Mouse (Mus musculus) granulocyte monocyte progenitor cell, adult 5-6 weeks (primary cell): ENCODE measurements at regions not wholly inside any gene's neighbourhood (a gene's known extent, or its start where the extent isn't known, plus 50 kb on each side); places are given as distances from the start of the nearest gene placed in this dataset.

ENCODE experiments used
- ATAC-seq: replicated peaks from 2 replicates; pipeline ENCODE4 v1.8.0; 2016; ENCODE audit warnings: mild to moderate bottlenecking, moderate TSS enrichment, inconsistent platforms; ENCODE audit not compliant: poor library complexity, severe bottlenecking

DNA sequence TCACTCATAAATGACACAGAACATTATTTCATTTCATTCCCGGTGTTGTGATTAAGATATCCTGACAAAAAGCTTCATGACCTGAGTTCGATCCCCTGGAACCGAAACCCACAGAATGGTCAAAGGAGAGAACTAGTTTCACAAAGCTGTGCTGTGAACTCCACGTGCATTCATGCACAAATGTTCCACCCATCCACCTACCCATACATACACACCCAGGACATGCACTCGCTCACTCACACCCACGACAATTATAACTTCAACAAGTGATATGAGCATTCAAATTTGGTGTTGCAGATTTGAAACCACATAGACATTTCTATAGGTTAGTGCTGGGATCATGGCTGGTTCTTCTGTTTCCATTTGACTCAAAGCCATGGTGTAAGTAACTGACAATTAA, 243.4 kb downstream of the Gm11361 start:
- no peak for ATAC-seq

DNA sequence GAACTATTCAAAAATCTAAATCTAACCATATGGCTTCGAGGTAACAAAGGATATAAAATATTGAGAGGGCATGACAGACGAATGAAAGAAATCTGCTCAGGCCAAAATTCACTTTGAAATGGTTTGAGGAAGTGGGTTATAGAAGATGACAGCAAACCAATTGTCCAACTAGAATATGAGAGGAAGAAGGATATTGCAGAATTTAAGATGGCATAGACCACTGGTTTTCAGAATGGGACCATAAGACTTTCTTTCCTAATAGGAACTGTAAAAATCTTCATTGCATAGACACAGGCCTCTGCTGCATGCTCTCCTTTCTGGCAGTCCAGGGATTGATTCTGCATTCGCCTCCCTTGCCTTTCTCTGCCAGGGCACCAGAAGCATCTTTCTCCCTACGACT, 240.2 kb downstream of the Gm11361 start:
- ATAC-seq: peak; percentile 73

DNA sequence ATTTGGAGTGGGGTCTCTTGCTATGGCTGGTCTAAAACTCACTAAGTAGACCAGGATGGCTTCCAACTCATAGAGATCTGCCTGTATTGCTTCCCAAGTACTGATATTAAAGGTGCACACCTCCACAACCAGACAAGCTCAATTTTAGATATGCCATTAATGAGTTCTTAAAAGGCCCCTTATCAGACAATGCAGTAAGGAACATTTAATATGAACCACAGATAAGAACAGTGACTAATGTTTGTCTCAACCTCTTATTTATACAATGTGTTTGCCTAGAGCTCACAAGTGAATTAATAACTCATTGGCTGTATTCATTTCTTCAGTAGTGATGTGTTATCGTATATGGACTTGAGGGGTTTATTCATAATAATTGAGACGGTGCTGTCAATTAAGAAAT, 234.7 kb downstream of the Gm11361 start:
- ATAC-seq: no peak

DNA sequence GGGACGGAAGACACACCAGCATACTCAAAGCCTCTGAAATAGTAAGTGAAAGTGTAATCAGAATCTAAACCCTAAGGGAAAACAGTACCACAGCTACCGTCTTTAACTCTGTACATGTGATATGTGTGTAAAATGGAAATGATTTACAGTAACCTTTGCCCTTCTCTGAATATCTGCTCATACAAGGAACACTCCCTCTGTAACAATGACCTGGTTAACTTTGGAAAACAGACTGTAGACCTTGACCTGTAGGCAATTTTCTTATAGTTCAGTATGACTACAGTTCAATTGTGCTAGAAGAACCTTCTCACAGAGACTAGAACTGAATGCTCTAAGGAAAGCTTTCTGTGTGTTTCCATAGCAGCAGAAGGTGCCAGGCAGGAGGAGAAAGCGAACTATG, 226.4 kb downstream of the Gm11361 start:
- no peak for ATAC-seq

DNA sequence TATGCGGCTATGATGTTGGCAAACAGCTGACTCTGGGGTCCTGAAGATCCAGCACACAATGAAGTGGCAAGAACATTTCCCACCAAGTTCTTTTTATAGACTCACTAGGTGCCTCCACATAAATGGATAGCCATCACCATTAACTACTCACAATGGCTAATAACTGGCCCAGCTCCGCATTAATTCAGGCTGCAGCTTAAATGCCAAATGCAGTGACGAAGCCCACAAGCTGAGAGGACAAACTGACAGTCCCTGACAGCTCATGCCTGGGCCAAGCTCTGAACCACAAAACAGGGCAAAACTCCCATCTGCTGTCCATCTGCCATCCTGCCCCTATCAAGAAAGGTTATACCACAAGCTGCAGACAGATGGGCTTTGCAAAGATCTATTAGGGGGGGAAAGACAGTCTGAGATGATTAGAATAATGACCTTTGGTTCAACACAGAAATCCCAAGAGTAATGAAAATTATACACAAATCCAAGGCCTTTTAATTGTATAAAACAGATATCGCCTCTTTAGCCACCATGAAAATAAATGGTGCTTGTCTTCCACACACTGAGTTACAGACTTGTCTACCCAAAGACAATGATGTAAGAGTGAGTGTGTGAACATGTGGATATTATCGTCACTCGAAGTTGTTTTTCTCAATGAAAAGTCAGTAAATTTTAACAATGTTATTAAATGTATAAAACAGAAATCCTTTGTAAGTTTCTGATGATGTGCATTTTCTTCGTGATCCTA, 224.1 kb downstream of the Gm11361 start:
- no peak for ATAC-seq

DNA sequence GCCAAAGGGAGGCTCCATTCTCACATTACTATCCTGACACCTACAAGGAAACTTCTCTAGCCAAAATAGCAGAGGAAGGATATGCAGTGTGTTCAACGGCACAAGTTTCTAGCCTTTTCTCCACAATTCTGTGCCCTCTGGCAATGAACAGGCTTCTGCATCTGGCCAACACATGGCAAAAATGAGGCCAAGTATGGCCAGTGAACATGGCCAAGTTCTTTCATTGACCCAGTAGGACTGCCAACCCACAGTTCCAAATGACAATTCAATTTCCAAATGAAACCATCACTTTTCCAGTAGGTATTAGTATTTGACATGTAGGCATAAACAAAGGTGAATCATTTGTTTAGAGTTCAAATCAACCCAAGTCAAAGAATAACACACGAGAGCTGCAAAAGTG, 208.8 kb downstream of the Gm11361 start:
- no peak for ATAC-seq

DNA sequence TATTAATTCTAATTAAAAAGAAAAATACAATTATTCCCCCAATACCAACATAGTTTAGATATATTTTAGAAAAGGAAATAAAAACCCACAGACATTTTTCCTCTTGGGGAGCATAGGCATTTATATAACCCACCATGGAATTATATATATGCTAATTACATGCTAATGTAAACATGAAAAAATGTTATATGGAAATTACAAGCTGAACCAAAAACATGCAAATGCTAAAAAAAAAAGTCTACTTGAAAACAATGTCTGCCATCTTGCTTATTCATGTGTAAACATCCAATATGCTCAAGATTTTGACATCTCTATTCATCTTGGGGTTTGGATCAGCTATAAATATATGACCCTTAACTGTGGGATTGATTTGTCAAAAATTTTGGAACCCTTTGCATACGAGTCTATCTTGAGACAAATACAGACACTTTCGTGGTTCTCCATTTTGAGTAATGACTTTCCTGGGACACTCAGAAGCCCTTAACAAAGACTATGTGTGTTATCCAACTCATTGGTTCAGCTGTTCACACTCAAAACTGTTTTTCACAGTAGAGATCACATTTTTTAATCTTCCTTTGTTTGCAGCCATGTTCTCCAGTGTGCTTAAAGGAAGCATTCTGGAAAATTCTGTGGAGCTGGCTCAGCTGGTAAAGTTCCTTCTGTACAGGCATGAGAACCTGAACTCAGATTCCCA, 208.0 kb downstream of the Gm11361 start:
- no peak for ATAC-seq

DNA sequence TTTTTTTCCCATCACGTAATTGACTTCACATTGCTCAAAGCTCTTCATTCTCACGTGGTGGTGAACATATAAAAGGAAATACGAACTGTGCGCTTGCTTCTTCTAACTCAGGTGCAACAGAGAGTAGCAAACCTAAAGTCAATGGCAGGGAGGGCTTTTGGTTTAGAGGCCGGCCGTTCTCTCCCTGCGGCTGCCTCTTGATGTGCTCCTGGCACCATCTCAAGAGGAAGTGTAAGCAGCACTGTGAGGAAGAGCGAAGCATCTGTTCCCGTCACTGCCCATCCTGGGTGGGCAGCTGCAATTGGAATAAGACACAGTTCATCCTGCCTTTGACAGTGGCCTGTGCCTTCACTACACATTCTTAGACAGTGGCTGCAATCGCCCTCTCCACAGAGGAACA, 204.0 kb downstream of the Gm11361 start:
- ATAC-seq: no peak

DNA sequence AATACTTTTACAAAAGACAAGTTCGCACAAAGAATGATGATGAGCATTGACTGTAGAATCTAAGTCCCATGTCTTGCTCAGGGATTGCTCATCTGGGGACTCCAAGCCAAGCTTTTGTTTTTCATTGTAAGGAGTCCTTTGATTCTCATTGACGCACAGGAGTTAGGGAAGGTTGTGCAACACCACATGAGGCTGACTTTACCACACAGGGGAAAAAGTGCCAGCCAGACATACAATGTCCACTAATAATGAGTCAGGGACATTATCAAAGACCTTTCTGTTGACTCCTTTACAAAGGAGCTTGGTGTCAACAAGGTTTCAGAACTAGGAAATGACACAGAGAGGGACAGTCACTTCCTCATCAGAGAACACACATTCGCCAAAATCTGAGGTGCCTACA, 200.1 kb downstream of the Gm11361 start:
- ATAC-seq: peak; percentile 81

DNA sequence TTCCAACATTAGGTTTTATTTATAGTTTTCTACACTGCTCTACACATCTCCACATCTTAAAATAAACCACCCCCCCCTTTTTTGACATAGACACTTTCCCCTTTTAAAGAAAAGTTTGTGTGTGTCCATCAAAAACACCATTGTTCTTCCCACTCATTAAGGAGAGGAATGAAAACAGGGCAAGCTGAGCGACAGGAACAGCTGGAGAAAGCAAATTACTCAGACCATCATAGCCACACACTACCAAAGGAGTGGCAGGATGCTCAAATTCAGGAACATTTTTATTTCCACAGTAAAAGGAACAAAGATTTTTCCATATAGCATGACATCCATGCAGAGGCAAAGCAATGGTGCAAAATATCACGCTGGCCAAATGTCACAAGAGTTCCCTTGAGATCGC, 198.6 kb downstream of the Gm11361 start:
- ATAC-seq: no peak

DNA sequence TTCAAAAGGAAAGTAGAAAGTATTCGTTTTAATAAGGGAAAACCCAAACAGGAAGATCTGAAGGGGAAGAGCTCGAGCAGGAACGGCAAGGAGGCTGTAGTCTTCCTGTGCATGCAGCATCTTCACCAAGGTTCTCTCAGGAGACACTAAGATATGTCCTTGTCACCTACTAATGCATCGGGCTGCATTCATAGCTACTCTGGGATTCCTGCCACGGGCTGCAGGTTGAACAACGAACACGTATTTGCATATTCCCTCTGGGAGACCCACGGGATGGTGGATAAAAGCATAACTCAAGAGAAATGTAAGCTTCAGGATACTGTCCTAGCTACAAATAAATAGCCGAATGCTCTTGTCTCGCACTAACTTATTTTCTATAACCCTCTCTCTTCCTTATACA, 197.7 kb downstream of the Gm11361 start:
- no peak for ATAC-seq

DNA sequence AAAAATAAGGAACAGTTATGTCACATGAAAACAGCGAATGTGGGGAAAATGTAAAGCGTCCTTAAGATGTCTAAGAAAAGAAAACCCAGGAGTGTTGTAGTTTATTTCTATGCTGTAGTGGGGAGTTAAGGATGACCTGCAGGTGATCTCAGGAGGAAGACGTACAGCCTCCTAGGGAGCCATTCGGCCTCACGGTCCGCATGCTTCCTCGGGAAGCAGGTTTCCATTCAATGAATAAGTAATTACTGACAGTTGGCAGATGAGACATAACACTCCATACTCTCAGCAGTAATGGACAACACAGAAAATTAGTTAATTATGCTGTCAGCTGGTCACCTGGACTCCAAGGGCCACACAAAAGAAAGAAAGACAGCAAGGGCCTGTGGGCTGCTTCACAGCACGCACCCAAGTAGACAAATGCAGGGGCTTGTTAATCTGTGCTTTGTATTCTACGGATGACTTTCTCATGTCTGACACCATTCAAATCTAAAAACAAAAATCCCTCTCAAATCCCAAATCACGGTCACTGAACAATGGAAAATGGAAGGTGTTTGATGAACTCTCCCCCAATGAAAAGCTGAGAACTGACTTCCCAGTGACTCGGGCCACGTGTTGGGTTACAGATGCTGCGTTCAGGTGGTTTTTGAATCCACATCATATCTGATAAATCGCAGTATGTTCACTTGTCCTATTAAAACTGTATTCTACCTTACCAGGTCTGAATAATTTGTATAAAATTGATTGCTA, 193.5 kb downstream of the Gm11361 start:
- no peak for ATAC-seq

DNA sequence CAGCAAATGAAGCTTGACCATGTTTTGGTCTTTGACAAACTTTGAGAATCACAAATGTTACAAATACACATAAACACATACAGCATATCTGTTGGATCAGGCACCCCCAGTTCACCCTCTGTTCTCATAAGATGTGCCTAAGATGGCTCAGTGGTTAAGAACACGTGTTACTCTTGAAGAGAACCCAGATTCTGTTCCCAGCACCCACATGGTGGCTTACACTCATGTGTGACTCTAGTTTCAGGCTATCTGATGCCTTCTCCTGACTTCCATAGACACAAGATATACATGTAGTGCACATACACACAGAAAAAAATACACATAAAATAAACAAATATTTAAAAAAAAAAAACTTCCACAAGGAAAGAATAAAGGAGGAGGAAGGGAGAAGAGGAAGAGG, 191.7 kb downstream of the Gm11361 start:
- no peak for ATAC-seq

DNA sequence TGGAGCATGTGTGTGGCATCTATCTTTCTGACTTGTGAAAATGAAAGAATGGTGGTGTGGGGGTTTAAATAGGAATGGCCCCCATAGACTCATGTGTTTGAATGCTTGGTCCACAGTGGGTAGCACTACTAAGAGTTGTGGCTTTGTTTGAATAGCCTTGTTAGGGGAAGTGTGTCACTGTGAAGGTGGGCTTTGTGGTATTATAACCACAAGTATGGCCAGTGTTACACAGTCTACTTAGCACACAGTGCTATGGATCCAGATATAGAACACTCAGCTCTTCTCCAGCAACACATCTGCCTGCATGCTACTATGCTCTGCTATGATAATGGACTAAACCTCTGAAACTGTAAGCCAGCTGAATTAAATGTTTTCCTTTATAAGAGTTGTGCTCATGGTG, 184.9 kb downstream of the Gm11361 start:
- ATAC-seq: peak; percentile 72

DNA sequence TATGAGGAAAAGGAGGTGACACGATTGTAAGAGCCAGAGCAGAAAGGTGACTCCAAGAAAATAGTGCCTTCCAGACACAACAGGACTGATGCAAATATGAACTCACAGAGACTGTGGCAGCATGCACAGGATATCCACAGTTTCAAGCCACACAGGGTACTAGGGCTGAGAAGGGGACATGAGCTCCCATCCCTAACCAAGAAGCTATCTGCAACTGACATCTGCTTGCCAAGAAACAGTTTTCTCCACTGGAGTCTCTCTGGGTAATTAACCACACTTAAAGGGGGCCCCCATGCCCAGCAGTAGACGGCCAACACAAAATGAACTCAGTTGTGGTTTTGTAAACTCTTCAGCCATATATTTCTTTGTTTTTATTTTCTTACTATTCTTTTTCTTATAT, 176.1 kb downstream of the Gm11361 start:
- ATAC-seq: no peak

DNA sequence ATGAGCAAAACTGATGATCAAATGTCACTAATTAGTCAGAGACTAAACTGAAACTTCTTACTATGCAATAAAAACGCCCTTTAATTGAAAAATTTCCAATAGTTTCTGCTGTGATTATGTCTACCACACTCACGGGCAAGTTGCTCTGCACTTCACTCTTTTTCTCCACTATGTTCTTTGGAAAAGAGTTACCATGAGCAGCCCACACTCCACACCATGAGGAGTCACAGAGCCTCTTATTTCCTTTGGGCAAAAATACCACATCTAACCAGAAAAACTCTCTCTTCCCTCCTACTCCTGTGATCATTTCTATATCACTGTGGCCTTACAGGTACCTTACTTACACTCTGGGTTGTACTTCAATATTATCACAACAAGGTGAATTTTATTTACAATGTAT, 174.7 kb downstream of the Gm11361 start:
- no peak for ATAC-seq

DNA sequence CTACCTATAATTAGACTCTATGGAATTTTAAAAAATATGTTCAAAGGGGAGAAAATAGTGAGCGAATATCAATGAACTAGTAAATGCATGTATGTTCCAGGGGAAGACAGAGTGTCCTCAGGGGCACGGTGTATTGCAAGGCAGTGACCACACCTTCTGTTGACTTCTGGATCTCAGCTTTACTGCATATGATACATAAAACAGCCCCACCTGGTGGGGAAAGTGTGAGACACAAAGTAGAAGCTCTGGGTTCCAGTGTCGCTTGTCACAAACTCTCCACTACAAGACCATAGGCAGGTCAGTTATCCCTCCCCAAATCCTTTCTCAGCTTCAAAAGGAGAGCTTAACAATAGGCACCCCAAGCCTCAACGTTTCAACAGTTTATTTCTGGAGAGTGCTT, 168.8 kb downstream of the Gm11361 start:
- peak; percentile 58 for ATAC-seq

DNA sequence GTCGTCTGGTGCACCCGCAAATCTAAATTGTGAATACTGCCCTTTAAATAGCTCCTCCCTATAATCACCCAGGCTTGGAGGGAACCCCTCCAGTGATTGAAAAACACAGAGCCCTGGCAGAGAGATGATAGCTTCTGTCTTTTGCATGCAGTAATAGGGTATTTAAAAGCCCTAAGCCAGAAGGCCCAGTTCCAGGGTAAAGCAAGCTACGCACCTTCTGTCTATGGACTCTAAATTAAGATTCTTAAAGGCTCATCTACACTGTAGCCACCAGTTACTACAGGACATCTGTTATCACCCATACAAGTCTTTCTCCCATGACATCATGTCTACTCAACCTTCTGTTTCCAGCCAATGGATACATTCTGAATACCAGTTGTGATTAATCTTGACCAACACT, 167.8 kb downstream of the Gm11361 start:
- ATAC-seq: no peak

DNA sequence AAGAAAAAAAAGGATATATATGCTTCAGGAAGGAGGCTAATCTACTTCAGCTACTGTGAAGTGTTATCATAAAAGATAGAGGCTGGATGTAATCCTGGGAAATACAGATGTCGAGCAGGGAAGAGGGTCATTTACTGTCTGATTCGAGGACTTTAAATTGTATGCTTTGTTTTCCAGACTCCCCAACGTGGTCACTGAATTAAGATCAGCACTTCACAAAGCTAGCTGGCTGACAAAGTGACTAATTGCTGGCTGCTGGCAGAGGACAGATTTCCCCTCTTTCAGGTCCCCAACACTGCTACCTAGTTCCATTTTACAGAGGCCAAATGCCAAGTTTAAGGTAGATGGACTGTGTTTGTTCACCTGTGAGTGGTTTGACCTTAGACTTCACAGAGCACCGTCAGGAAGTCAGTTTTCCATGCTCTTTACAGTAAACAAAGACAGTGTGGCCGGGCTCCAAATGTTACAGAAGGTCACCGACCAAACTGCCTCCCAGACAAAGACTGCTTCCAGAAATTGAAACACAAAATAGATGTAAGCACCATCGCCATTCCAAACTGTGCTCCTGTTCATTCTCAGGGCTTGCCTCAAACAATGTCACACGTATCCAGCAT, 167.2 kb downstream of the Gm11361 start:
- no peak for ATAC-seq

DNA sequence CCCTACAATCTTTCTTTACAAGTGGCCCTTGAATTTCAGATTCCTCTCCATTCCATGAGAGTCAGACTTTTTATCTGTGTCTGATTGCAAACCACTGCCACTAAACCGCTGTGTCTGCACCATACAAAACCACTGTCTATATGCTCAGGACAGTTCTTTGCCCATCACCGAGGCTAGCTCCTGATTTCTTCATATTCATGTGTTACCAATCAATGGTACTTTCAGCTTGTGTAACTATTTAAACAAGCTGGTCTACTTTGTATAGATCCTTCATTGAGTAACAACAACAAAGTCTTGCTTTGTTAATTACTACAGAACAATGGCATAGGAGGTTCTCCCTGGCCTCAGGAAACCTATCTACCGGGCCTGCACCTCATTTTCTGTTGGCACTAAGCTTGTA, 164.0 kb downstream of the Gm11361 start:
- peak; percentile 16 for ATAC-seq

DNA sequence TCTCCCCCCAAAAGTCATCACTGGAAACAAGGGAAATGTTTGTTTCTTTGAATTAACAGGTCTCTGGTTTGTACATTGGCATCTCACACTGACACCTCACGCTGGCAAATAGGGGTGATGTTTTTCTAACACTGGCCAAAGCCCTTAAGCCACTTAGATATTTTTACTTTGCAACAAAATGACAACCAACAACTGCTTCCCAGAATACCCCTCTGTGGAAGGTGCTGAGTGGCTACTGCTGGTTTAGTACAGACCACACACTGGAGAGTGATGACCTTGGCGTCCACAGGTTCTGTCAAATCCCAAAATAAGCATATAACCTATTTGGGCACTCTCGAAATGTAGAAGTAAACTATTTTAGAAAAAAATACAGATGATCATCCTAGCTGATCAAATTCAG, 163.3 kb downstream of the Gm11361 start:
- no peak for ATAC-seq
